In the genomic region with DNA sequence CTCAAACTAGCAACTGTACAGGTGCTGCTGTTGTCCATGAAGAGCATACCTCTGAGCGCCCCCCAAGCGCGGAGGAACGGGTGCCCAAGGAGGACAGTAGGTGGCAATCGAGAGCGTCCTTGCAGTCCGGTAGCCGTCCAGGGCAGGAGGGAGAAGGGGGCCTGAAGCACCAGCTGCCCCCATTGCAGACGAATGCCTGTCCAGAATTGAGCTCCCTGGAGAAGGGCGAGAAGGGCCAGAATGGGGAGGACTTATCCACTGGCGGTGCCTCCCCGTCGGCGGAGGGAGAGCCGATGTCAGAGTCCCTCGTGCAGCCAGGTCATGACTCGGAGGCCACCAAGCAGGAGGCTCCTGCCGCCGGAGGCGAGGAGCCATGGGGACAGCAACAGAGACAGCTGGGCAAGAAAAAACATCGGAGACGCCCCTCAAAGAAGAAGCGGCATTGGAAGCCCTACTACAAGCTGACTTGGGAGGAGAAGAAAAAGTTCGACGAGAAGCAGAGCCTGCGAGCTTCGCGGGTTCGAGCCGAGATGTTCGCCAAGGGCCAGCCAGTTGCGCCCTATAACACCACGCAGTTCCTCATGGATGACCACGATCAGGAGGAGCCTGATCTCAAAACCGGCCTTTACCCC, we compare ENCODE assay signal across 8 mouse cellular contexts. TPM values are rescaled to one million over a fixed set of nuclear protein-coding genes. Genes with fewer than 3 reads are reported as not detected.
DNase-seq lines count a peak whose midpoint lies in the region; ATAC-seq lines count a peak whose summit lies in the region.

No protein-coding gene starts in this region.

- peak overlapping the region; percentile 74 for H3K9ac ChIP-seq in embryonic facial prominence, embryonic 12.5 days
- H3K9ac ChIP-seq in kidney, embryonic 15.5 days = peak overlapping the region; percentile 78
- H3K9ac ChIP-seq in liver, embryonic 15.5 days = peak overlapping the region; percentile 73
- peak overlapping the region; percentile 57 for H3K9ac ChIP-seq in stomach, embryonic 15.5 days

- H3K36me3 ChIP-seq in embryonic facial prominence, embryonic 12.5 days = no peaks in the 10 kb centered on the region
- no peaks in the 10 kb centered on the region for H3K36me3 ChIP-seq in heart, embryonic 10.5 days
- no peaks in the 10 kb centered on the region for H3K36me3 ChIP-seq in kidney, embryonic 15.5 days
- H3K36me3 ChIP-seq in liver, embryonic 15.5 days (replicated peaks) = no peaks in the 10 kb centered on the region
- H3K36me3 ChIP-seq in stomach, embryonic 15.5 days = no peaks in the 10 kb centered on the region

- peak overlapping the region; percentile 85 for H3K27ac ChIP-seq in embryonic facial prominence, embryonic 12.5 days
- peak overlapping the region; percentile 90 for H3K27ac ChIP-seq in heart, embryonic 10.5 days
- H3K27ac ChIP-seq in kidney, embryonic 15.5 days = peak overlapping the region; percentile 95
- H3K27ac ChIP-seq in liver, embryonic 15.5 days (replicated peaks) = peak overlapping the region; percentile 91
- H3K27ac ChIP-seq in stomach, embryonic 15.5 days = peak overlapping the region; percentile 94

- peak overlapping the region; percentile 66 for H3K4me3 ChIP-seq in embryonic facial prominence, embryonic 12.5 days
- H3K4me3 ChIP-seq in heart, embryonic 10.5 days = peak overlapping the region; percentile 69
- peak overlapping the region; percentile 74 for H3K4me3 ChIP-seq in kidney, embryonic 15.5 days (replicated peaks)
- peak overlapping the region; percentile 70 for H3K4me3 ChIP-seq in liver, embryonic 15.5 days (replicated peaks)
- peak overlapping the region; percentile 74 for H3K4me3 ChIP-seq in stomach, embryonic 15.5 days (replicated peaks)

- DNase-seq in 3134 (ENCODE audit: extremely low read depth, insufficient read length, low spot score) = peak; percentile 83
- peak; percentile 78 for DNase-seq in adrenal gland, postnatal 25 days
- peak; percentile 93 for DNase-seq in heart, embryonic 10.5 days (ENCODE audit: low spot score)
- DNase-seq in neural tube, embryonic 10.5 days (ENCODE audit: extremely low spot score, low spot score) = peak; percentile 76

- H3K4me2 ChIP-seq in embryonic facial prominence, embryonic 12.5 days (replicated peaks) = peak overlapping the region; percentile 91
- H3K4me2 ChIP-seq in kidney, embryonic 15.5 days = peak overlapping the region; percentile 89
- peak overlapping the region; percentile 93 for H3K4me2 ChIP-seq in liver, embryonic 15.5 days
- H3K4me2 ChIP-seq in stomach, embryonic 15.5 days = peak overlapping the region; percentile 80

- ATAC-seq in embryonic facial prominence, embryonic 12.5 days (ENCODE audit: insufficient number of reproducible peaks, insufficient read depth, low FRiP score, low TSS enrichment) = peak; percentile 12; the same call in 1 of the 2 replicates
- peak; percentile 24; the same call in 1 of the 2 replicates for ATAC-seq in kidney, embryonic 15.5 days (replicated peaks; ENCODE audit: low FRiP score)
- no peak for ATAC-seq in liver, embryonic 15.5 days (ENCODE audit: insufficient read depth)
- 0 out of 2 replicates have a peak, but pooled peaks have one; percentile 20 for ATAC-seq in stomach, embryonic 15.5 days (ENCODE audit: insufficient read depth, low FRiP score, low read depth)

- no peaks in the 10 kb centered on the region for H3K9me3 ChIP-seq in embryonic facial prominence, embryonic 12.5 days
- no peaks in the 10 kb centered on the region for H3K9me3 ChIP-seq in heart, embryonic 10.5 days
- H3K9me3 ChIP-seq in kidney, embryonic 15.5 days (replicated peaks) = no peaks in the 10 kb centered on the region
- no peaks in the 10 kb centered on the region for H3K9me3 ChIP-seq in liver, embryonic 15.5 days (replicated peaks)
- no peaks in the 10 kb centered on the region for H3K9me3 ChIP-seq in stomach, embryonic 15.5 days

- under 1% methylated on average over 35 of the region's 35 CpGs for WGBS in embryonic facial prominence, embryonic 12.5 days
- under 1% methylated on average over 35 of the region's 35 CpGs for WGBS in heart, embryonic 10.5 days
- under 1% methylated on average over 35 of the region's 35 CpGs for WGBS in kidney, embryonic 15.5 days
- WGBS in liver, embryonic 15.5 days (ENCODE audit: insufficient replicate concordance) = 0% methylated on average over 35 of the region's 35 CpGs
- under 1% methylated on average over 35 of the region's 35 CpGs for WGBS in stomach, embryonic 15.5 days

- no peaks in the 10 kb centered on the region; the same call in 1 of the 2 replicates for H3K27me3 ChIP-seq in embryonic facial prominence, embryonic 12.5 days
- H3K27me3 ChIP-seq in heart, embryonic 10.5 days (ENCODE audit: insufficient read depth, poor library complexity, severe bottlenecking) = no peaks in the 10 kb centered on the region
- H3K27me3 ChIP-seq in kidney, embryonic 15.5 days = no peaks in the 10 kb centered on the region
- H3K27me3 ChIP-seq in liver, embryonic 15.5 days = peaks cover 12% of the 10 kb centered on the region
- no peaks in the 10 kb centered on the region for H3K27me3 ChIP-seq in stomach, embryonic 15.5 days (replicated peaks)

- H3K4me1 ChIP-seq in embryonic facial prominence, embryonic 12.5 days = peaks cover 20% of the 10 kb centered on the region
- peaks cover 35% of the 10 kb centered on the region for H3K4me1 ChIP-seq in heart, embryonic 10.5 days
- peaks cover 47% of the 10 kb centered on the region for H3K4me1 ChIP-seq in kidney, embryonic 15.5 days
- peaks cover 55% of the 10 kb centered on the region for H3K4me1 ChIP-seq in liver, embryonic 15.5 days (replicated peaks)
- H3K4me1 ChIP-seq in stomach, embryonic 15.5 days = peaks cover 18% of the 10 kb centered on the region

RNA-seq across cellular contexts. Expression of gene Hexim1, which starts 1.0 kb away (rescaled TPM):
- 72.0 and 75.6 TPM in 2 replicates for total RNA-seq in adrenal gland, postnatal 25 days (2021)
- polyA plus RNA-seq in embryonic facial prominence, embryonic 12.5 days (2016; fragmentation: Nextera tagmentation; extraction: Ambion mirVana) = 4.0 and 4.2 TPM in 2 replicates
- polyA plus RNA-seq in heart, embryonic 10.5 days (2016; fragmentation: Nextera tagmentation; extraction: Ambion mirVana) = 1.8 and 2.8 TPM in 2 replicates
- 5.0 and 5.5 TPM in 2 replicates for polyA plus RNA-seq in kidney, embryonic 15.5 days (2015; fragmentation: Nextera tagmentation; extraction: Ambion mirVana)
- polyA plus RNA-seq in liver, embryonic 15.5 days (2015; fragmentation: Nextera tagmentation; extraction: Ambion mirVana) = 1.8 and 1.9 TPM in 2 replicates
- polyA plus RNA-seq in stomach, embryonic 15.5 days (2015; fragmentation: Nextera tagmentation; extraction: Ambion mirVana) = 5.1 and 5.4 TPM in 2 replicates

RNA-seq across cellular contexts. Expression of gene Hexim2, which starts 15.2 kb away (rescaled TPM):
- total RNA-seq in adrenal gland, postnatal 25 days (2021) = 3.9 and 6.2 TPM in 2 replicates
- 13.5 and 13.8 TPM in 2 replicates for polyA plus RNA-seq in embryonic facial prominence, embryonic 12.5 days (2016; fragmentation: Nextera tagmentation; extraction: Ambion mirVana)
- 6.5 and 7.9 TPM in 2 replicates for polyA plus RNA-seq in heart, embryonic 10.5 days (2016; fragmentation: Nextera tagmentation; extraction: Ambion mirVana)
- polyA plus RNA-seq in kidney, embryonic 15.5 days (2015; fragmentation: Nextera tagmentation; extraction: Ambion mirVana) = 9.2 and 10.7 TPM in 2 replicates
- polyA plus RNA-seq in liver, embryonic 15.5 days (2015; fragmentation: Nextera tagmentation; extraction: Ambion mirVana) = 4.2 and 4.7 TPM in 2 replicates
- polyA plus RNA-seq in stomach, embryonic 15.5 days (2015; fragmentation: Nextera tagmentation; extraction: Ambion mirVana) = 6.8 and 8.7 TPM in 2 replicates

RNA-seq across cellular contexts. Expression of gene Acbd4, which starts 15.6 kb away (rescaled TPM):
- total RNA-seq in adrenal gland, postnatal 25 days (2021) = 92.1 and 129 TPM in 2 replicates
- polyA plus RNA-seq in embryonic facial prominence, embryonic 12.5 days (2016; fragmentation: Nextera tagmentation; extraction: Ambion mirVana) = 9.7 and 11.2 TPM in 2 replicates
- polyA plus RNA-seq in heart, embryonic 10.5 days (2016; fragmentation: Nextera tagmentation; extraction: Ambion mirVana) = 9.8 and 10.2 TPM in 2 replicates
- 19.4 and 25.3 TPM in 2 replicates for polyA plus RNA-seq in kidney, embryonic 15.5 days (2015; fragmentation: Nextera tagmentation; extraction: Ambion mirVana)
- 60.6 and 60.9 TPM in 2 replicates for polyA plus RNA-seq in liver, embryonic 15.5 days (2015; fragmentation: Nextera tagmentation; extraction: Ambion mirVana)
- 19.2 and 23.7 TPM in 2 replicates for polyA plus RNA-seq in stomach, embryonic 15.5 days (2015; fragmentation: Nextera tagmentation; extraction: Ambion mirVana)

RNA-seq across cellular contexts. Expression of gene Plcd3, which starts 15.6 kb away (rescaled TPM):
- 9.1 and 13.7 TPM in 2 replicates for total RNA-seq in adrenal gland, postnatal 25 days (2021)
- polyA plus RNA-seq in embryonic facial prominence, embryonic 12.5 days (2016; fragmentation: Nextera tagmentation; extraction: Ambion mirVana) = 3.9 and 4.2 TPM in 2 replicates
- 3.6 and 4.8 TPM in 2 replicates for polyA plus RNA-seq in heart, embryonic 10.5 days (2016; fragmentation: Nextera tagmentation; extraction: Ambion mirVana)
- 6.2 and 6.4 TPM in 2 replicates for polyA plus RNA-seq in kidney, embryonic 15.5 days (2015; fragmentation: Nextera tagmentation; extraction: Ambion mirVana)
- 0.31 and 0.45 TPM in 2 replicates for polyA plus RNA-seq in liver, embryonic 15.5 days (2015; fragmentation: Nextera tagmentation; extraction: Ambion mirVana)
- 3.5 and 3.6 TPM in 2 replicates for polyA plus RNA-seq in stomach, embryonic 15.5 days (2015; fragmentation: Nextera tagmentation; extraction: Ambion mirVana)

RNA-seq across cellular contexts. Expression of gene Fmnl1, which starts 53.8 kb away (rescaled TPM):
- 15.6 and 19.9 TPM in 2 replicates for total RNA-seq in adrenal gland, postnatal 25 days (2021)
- 0.97 and 1.8 TPM in 2 replicates for polyA plus RNA-seq in embryonic facial prominence, embryonic 12.5 days (2016; fragmentation: Nextera tagmentation; extraction: Ambion mirVana)
- 0.92 and 1.2 TPM in 2 replicates for polyA plus RNA-seq in heart, embryonic 10.5 days (2016; fragmentation: Nextera tagmentation; extraction: Ambion mirVana)
- polyA plus RNA-seq in kidney, embryonic 15.5 days (2015; fragmentation: Nextera tagmentation; extraction: Ambion mirVana) = 2.2 and 3.8 TPM in 2 replicates
- polyA plus RNA-seq in liver, embryonic 15.5 days (2015; fragmentation: Nextera tagmentation; extraction: Ambion mirVana) = 5.7 and 6.2 TPM in 2 replicates
- polyA plus RNA-seq in stomach, embryonic 15.5 days (2015; fragmentation: Nextera tagmentation; extraction: Ambion mirVana) = 3.8 and 4.0 TPM in 2 replicates
